Mouse (Mus musculus): ENCODE results near the gene Aurkaip1. TPM values are rescaled to one million over a fixed set of nuclear protein-coding genes. Genes with fewer than 3 reads are reported as not detected.

The Aurkaip1 gene
- polyA plus RNA-seq, 3 experiments from 2014 or later = 206 to 219 (median 211) TPM

- no peak for ATAC-seq
These were observed 22.3 kb downstream of the Aurkaip1 start for GRCm38 (mm10) chr4:155853421-155853820.

GRCm38 (mm10) chr4:155854991-155855390 is 23.9 kb downstream of the Aurkaip1 start:
- ATAC-seq = no peak

- ATAC-seq = no peak
These were observed 25.0 kb downstream of the Aurkaip1 start for GRCm38 (mm10) chr4:155856071-155856470.

GRCm38 (mm10) chr4:155856881-155857280 is 25.8 kb downstream of the Aurkaip1 start:
- no peak for ATAC-seq

GRCm38 (mm10) chr4:155859318-155859717 is 28.2 kb downstream of the Aurkaip1 start:
- ATAC-seq = no peak

- ATAC-seq = no peak
These were observed 30.7 kb downstream of the Aurkaip1 start for GRCm38 (mm10) chr4:155861787-155862186.

- ATAC-seq = no peak
These were observed 31.9 kb downstream of the Aurkaip1 start, which contains the start of gene Tas1r3 for GRCm38 (mm10) chr4:155863001-155863400. Gene Tas1r3, minus strand, starts transcription at chr4:155863362.

GRCm38 (mm10) chr4:155868614-155869298 is 37.7 kb downstream of the Aurkaip1 start:
- ATAC-seq = peak; percentile 41

GRCm38 (mm10) chr4:155869317-155870033 is 38.4 kb downstream of the Aurkaip1 start, which contains the start of the genes Cptp and Ints11:
Gene Cptp, minus strand, starts transcription at chr4:155869440.
Gene Ints11, plus strand, starts transcription at chr4:155869546.
- ATAC-seq = peak; percentile 97

GRCm38 (mm10) chr4:155871404-155871803 is 40.3 kb downstream of the Aurkaip1 start:
- no peak for ATAC-seq

Other genes with a start within 250 kb of the Aurkaip1 start
- gene Slc35e2, start 229.9 kb upstream of the Aurkaip1 start, polyA plus RNA-seq (2017; shearing (Covaris generic)) = 1 to 10 TPM; 7.9 to 9.1 (median 8.5) TPM
- 100 to 1,000 TPM in 2 of 3 experiments, 10 to 100 TPM in 1; 75.2 to 139 (median 116) TPM for gene Cdk11b, start 206.4 kb upstream of the Aurkaip1 start, polyA plus RNA-seq (2017; shearing (Covaris generic))
- 1 to 10 TPM in 1 of 3 experiments, not detected in 2; 1.7 TPM for gene Gm10563, start 185.9 kb upstream of the Aurkaip1 start, polyA plus RNA-seq (2017; shearing (Covaris generic))
- gene Mmp23, start 177.9 kb upstream of the Aurkaip1 start, polyA plus RNA-seq (2017; shearing (Covaris generic)) = not detected
- 1 to 10 TPM; 3.1 to 5.2 (median 3.9) TPM for gene Mib2, start 162.1 kb upstream of the Aurkaip1 start, polyA plus RNA-seq (2017; shearing (Covaris generic))
- gene Fndc10, start 136.9 kb upstream of the Aurkaip1 start, polyA plus RNA-seq (2017; shearing (Covaris generic)) = 1 to 10 TPM in 1 of 3 experiments, under 1 TPM in 2; 0.16 to 1.6 (median 0.96) TPM
- gene Ssu72, start 126.5 kb upstream of the Aurkaip1 start, polyA plus RNA-seq (2017; shearing (Covaris generic)) = 100 to 1,000 TPM; 145 to 170 (median 154) TPM
- gene Tmem240, start 96.5 kb upstream of the Aurkaip1 start, polyA plus RNA-seq (2017; shearing (Covaris generic)) = under 1 TPM; 0.13 to 0.16 (median 0.13) TPM
- 10 to 100 TPM in 2 of 3 experiments, 1 to 10 TPM in 1; 9.8 to 27.2 (median 21.7) TPM for gene Atad3a, start 70.2 kb upstream of the Aurkaip1 start, polyA plus RNA-seq (2017; shearing (Covaris generic))
- gene Vwa1, start 56.6 kb upstream of the Aurkaip1 start, polyA plus RNA-seq (2017; shearing (Covaris generic)) = under 1 TPM in 1 of 3 experiments, not detected in 2; 0.09 TPM
- not detected for gene Tmem88b, start 45.4 kb upstream of the Aurkaip1 start, polyA plus RNA-seq (2017; shearing (Covaris generic))
- not detected for gene Ankrd65, start 40.8 kb upstream of the Aurkaip1 start, polyA plus RNA-seq (2017; shearing (Covaris generic))
- gene Mrpl20, start 28.4 kb upstream of the Aurkaip1 start, polyA plus RNA-seq (2017; shearing (Covaris generic)) = 100 to 1,000 TPM; 105 to 200 (median 117) TPM
- gene Ccnl2, start 18.8 kb upstream of the Aurkaip1 start, polyA plus RNA-seq (2017; shearing (Covaris generic)) = 100 to 1,000 TPM in 2 of 3 experiments, 10 to 100 TPM in 1; 83.8 to 128 (median 117) TPM
- gene Mxra8, start 8.4 kb downstream of the Aurkaip1 start, polyA plus RNA-seq (2017; shearing (Covaris generic)) = 10 to 100 TPM in 2 of 3 experiments, under 1 TPM in 1; 0.69 to 18.3 (median 16.4) TPM
- gene Dvl1, start 16.1 kb downstream of the Aurkaip1 start, polyA plus RNA-seq (2017; shearing (Covaris generic)) = 1 to 10 TPM; 2.0 to 3.8 (median 3.5) TPM
- under 1 TPM; 0.16 to 0.40 (median 0.30) TPM for gene Tas1r3, start 32.1 kb downstream of the Aurkaip1 start, polyA plus RNA-seq (2017; shearing (Covaris generic))
- gene Cptp, start 38.2 kb downstream of the Aurkaip1 start, polyA plus RNA-seq (2017; shearing (Covaris generic)) = 10 to 100 TPM; 14.2 to 19.2 (median 19.1) TPM
- gene Ints11, start 38.3 kb downstream of the Aurkaip1 start, polyA plus RNA-seq (2017; shearing (Covaris generic)) = 10 to 100 TPM; 81.9 to 88.2 (median 86.6) TPM
- gene Pusl1, start 60.5 kb downstream of the Aurkaip1 start, polyA plus RNA-seq (2017; shearing (Covaris generic)) = 10 to 100 TPM; 14.1 to 20.3 (median 15.8) TPM
- gene Acap3, start 60.5 kb downstream of the Aurkaip1 start, polyA plus RNA-seq (2017; shearing (Covaris generic)) = 1 to 10 TPM; 4.0 to 9.1 (median 5.8) TPM
- 10 to 100 TPM; 19.3 to 30.8 (median 29.6) TPM for gene Ube2j2, start 112.6 kb downstream of the Aurkaip1 start, polyA plus RNA-seq (2017; shearing (Covaris generic))
- gene C1qtnf12, start 131.0 kb downstream of the Aurkaip1 start, polyA plus RNA-seq (2017; shearing (Covaris generic)) = 1 to 10 TPM; 3.0 to 6.9 (median 5.6) TPM
- 1 to 10 TPM in 1 of 3 experiments, under 1 TPM in 2; 0.63 to 1.0 (median 0.90) TPM for gene B3galt6, start 161.4 kb downstream of the Aurkaip1 start, polyA plus RNA-seq (2017; shearing (Covaris generic))
- gene Sdf4, start 161.6 kb downstream of the Aurkaip1 start, polyA plus RNA-seq (2017; shearing (Covaris generic)) = 100 to 1,000 TPM; 489 to 506 (median 496) TPM
- gene Tnfrsf4, start 182.6 kb downstream of the Aurkaip1 start, polyA plus RNA-seq (2017; shearing (Covaris generic)) = 100 to 1,000 TPM; 682 to 810 (median 720) TPM
- gene Tnfrsf18, start 194.9 kb downstream of the Aurkaip1 start, polyA plus RNA-seq (2017; shearing (Covaris generic)) = 100 to 1,000 TPM; 603 to 779 (median 637) TPM
- gene Ttll10, start 228.1 kb downstream of the Aurkaip1 start, polyA plus RNA-seq (2017; shearing (Covaris generic)) = 1 to 10 TPM in 1 of 3 experiments, under 1 TPM in 2; 0.26 to 1.1 (median 0.55) TPM